Mouse (Mus musculus) neural tube, postnatal 0 days (tissue): ENCODE results near the gene Klk1b11. TPM values are rescaled to one million over a fixed set of nuclear protein-coding genes. Genes with fewer than 3 reads are reported as not detected.

Experiments
- polyA plus RNA-seq: library from polyadenylated mRNA; unstranded; fragments of >200 nt; fragmentation: Nextera tagmentation; extraction: Ambion mirVana; gene quantifications from 2 replicates; pipeline ENCODE4 v1.2.1, GENCODE M21; 2015

Gene Klk1b11
- not detected in 2 replicates for polyA plus RNA-seq

DNA sequence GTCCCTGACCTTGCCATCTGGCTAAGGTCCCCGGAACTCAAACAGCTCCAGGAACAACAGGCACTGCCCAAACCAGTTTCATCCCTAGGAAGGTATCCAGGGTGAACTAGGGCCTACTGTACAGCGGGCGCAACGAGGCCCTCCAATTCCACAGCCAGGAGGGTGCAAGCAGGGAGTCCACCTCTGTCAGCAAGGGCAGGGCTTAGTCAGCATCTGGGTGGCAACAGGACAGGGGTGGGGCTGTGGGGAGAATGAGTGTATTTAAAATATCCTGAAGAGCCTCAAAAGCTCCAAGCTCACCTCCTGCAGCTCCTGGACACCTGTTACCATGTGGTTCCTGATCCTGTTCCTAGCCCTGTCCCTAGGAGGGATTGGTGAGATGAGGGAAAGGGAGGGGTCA, at the start of gene Klk1b11:
Gene Klk1b11 (plus strand): TSS at position 301 of the 400 bp plus-strand sequence.

DNA sequence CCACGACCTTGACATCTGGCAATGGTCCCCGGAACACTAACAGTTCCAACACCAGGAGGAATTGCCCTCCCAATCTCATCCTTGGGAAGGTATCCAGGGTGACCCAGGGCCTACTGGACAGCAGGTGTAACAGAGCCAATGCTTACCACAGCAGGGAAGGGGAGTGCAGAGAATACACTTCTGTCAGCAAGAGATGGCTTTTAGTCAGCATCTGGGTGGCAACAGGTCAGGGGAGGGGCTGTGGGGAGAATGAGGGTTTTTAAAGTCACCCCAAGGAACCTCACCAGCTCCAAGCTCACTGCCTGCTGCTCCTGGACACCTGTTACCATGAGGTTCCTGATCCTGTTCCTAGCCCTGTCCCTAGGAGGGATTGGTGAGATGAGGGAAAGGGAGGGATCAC, 45.3 kb upstream of the Klk1b11 start, which contains the start of gene Klk1b8:
Gene Klk1b8 (plus strand): TSS at position 301 of the 400 bp plus-strand sequence.

DNA sequence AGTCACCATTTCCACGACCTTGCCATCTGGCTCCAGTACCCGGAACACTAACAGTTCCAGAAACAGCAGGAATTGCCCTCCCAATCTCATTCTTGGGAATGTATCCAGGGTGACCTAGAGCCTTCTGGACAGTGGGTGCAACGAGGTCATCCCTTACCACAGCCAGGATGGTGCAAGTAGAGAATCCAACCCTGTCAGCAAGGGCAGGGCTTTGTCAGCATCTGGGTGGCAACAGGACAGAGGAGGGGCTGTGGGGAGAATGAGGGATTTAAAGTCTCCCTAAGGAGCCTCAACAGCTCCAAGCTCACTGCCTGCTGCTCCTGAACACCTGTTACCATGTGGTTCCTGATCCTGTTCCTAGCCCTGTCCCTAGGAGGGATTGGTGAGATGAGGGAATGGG, 29.2 kb upstream of the Klk1b11 start, which contains the start of gene Klk1b1:
Gene Klk1b1 (plus strand): TSS at position 301 of the 400 bp plus-strand sequence.

DNA sequence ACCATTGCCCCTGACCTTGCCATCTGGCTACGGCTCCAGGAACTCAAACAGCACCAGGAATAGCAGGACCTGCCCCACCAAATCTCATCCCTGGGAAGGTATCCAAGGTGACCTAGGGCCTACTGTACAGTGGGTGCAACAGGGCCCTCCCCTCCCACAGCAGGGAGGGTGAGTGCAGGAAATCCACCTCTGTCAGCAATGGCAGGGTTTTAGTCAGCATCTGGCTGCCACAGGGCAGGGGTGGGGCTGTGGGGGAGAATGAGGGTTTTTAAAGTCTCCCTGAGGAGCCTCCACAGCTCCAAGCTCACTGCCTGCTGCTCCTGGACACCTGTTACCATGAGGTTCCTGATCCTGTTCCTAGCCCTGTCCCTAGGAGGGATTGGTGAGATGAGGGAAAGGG, 19.9 kb upstream of the Klk1b11 start, which contains the start of gene Klk1b9:
Gene Klk1b9 (plus strand): TSS at position 301 of the 400 bp plus-strand sequence.

DNA sequence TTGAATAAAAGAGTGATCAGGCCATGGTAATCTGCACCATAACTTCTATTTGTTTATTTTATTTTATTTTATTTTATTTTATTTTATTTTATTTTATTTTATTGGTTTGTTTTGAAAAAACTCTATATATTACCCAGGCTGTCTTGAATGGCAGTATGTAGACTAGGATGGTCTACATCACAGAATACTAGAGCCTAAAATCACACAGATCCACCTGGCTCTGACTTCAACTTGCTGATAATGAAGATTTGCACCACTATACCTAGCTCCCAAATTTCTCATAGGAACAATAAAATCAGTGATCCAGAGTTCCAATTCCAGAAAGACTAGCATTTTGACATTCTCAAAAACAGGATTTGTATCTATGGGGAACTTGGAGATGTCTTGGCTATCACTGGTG, 16.2 kb downstream of the Klk1b11 start, which contains the start of gene Klk1b26:
Gene Klk1b26 (plus strand): TSS at position 301 of the 400 bp plus-strand sequence.

Other genes with a start within 250 kb of the Klk1b11 start
- gene Klk12, start 227.0 kb upstream of the Klk1b11 start, polyA plus RNA-seq, result not detected in 2 replicates
- not detected in 2 replicates for gene Klk11, start 221.3 kb upstream of the Klk1b11 start, polyA plus RNA-seq
- gene Klk10, start 214.8 kb upstream of the Klk1b11 start, polyA plus RNA-seq, result 0.28 and 0.54 TPM in 2 replicates
- gene Klk9, start 204.0 kb upstream of the Klk1b11 start, polyA plus RNA-seq, result 0.23 TPM in 1 of 2 replicates, not detected in the other
- gene Klk8, start 198.3 kb upstream of the Klk1b11 start, polyA plus RNA-seq, result 11.5 and 15.1 TPM in 2 replicates
- 0.11 and 0.15 TPM in 2 replicates for gene Klk7, start 184.6 kb upstream of the Klk1b11 start, polyA plus RNA-seq
- gene Klk6, start 171.4 kb upstream of the Klk1b11 start, polyA plus RNA-seq, result not detected in 2 replicates
- gene Klk5, start 153.9 kb upstream of the Klk1b11 start, polyA plus RNA-seq, result not detected in 2 replicates
- 0.15 TPM in 1 of 2 replicates, not detected in the other for gene Klk4, start 114.7 kb upstream of the Klk1b11 start, polyA plus RNA-seq
- not detected in 2 replicates for gene Klk15, start 62.1 kb upstream of the Klk1b11 start, polyA plus RNA-seq
- gene Klk1b8, start 45.2 kb upstream of the Klk1b11 start, polyA plus RNA-seq, result not detected in 2 replicates
- gene Klk1b1, start 29.1 kb upstream of the Klk1b11 start, polyA plus RNA-seq, result not detected in 2 replicates
- not detected in 2 replicates for gene Klk1b9, start 19.8 kb upstream of the Klk1b11 start, polyA plus RNA-seq
- not detected in 2 replicates for gene Klk1b26, start 16.3 kb downstream of the Klk1b11 start, polyA plus RNA-seq
- gene Klk1b27, start 56.4 kb downstream of the Klk1b11 start, polyA plus RNA-seq, result not detected in 2 replicates
- not detected in 2 replicates for gene Klk1b21, start 106.5 kb downstream of the Klk1b11 start, polyA plus RNA-seq
- not detected in 2 replicates for gene Klk1b22, start 116.8 kb downstream of the Klk1b11 start, polyA plus RNA-seq
- not detected in 2 replicates for gene Klk1b16, start 140.9 kb downstream of the Klk1b11 start, polyA plus RNA-seq
- gene Klk1b24, start 192.4 kb downstream of the Klk1b11 start, polyA plus RNA-seq, result not detected in 2 replicates
- gene Klk1b3, start 202.3 kb downstream of the Klk1b11 start, polyA plus RNA-seq, result not detected in 2 replicates
- gene Klk1b4, start 211.6 kb downstream of the Klk1b11 start, polyA plus RNA-seq, result not detected in 2 replicates
- gene Klk1b5, start 220.1 kb downstream of the Klk1b11 start, polyA plus RNA-seq, result not detected in 2 replicates
- gene Klk1, start 229.5 kb downstream of the Klk1b11 start, polyA plus RNA-seq, result not detected in 2 replicates
- 0.10 TPM in 1 of 2 replicates, not detected in the other for gene Gm36864, start 240.3 kb downstream of the Klk1b11 start, polyA plus RNA-seq